Mouse (Mus musculus) embryo, embryonic 9.5 days (tissue): ENCODE results near the gene Gm1140.
"Not testable (repeated sequence)": the region's sequence is repeated elsewhere in the genome, so short reads cannot be mapped to it uniquely, and the experiment has no call there.

Source experiments
- DNase-seq: peaks from one replicate; pipeline ENCODE4 v3.0.0-alpha.2; 2017; ENCODE audit errors: extremely low spot score

Gm1140 gene

GRCm38 (mm10) chrX:67693462-67693861, at the start of gene Gm1140:
Gene Gm1140, minus strand, starts transcription at chrX:67693562.
- DNase-seq = not testable (repeated sequence)

- not testable (repeated sequence) for DNase-seq
Observed at GRCm38 (mm10) chrX:67695398-67695797, 2.0 kb upstream of the Gm1140 start, which contains the start of gene Gm14692. Gene Gm14692, plus strand, starts transcription at chrX:67695698.
